Mouse (Mus musculus): ENCODE measurements around the gene Rho.

GRCm38 (mm10) chr6:115962439-115963085 lies 31.0 kb downstream of the Rho start:
- peak; percentile 49 for TF ChIP-seq CTCF (conservative IDR thresholded peaks at IDR 0.05; ENCODE audit: insufficient read depth, insufficient read length, low read depth, low read length)
- no peak for TF ChIP-seq POLR2A (IDR thresholded peaks at IDR 0.05; ENCODE audit: low read depth, low read length)
